Mouse (Mus musculus): ENCODE results near the gene Fam118a. TPM values are rescaled to one million over a fixed set of nuclear protein-coding genes. Genes with fewer than 3 reads are reported as not detected.
A peak's percentile ranks its signal among the peaks of the same experiment; 100 is the strongest.
"Not testable (repeated sequence)": the region's sequence is repeated elsewhere in the genome, so short reads cannot be mapped to it uniquely, and the experiment has no call there.

Fam118a gene
- 16.8 and 30.6 TPM in 2 replicates for polyA plus RNA-seq (2012; rRNA removed)

- not testable (repeated sequence) for DNase-seq (ENCODE audit: low read depth, low spot score)
- WGBS = 23% methylated on average over 1 of the region's 1 CpGs
Observed at GRCm38 (mm10) chr15:85028648-85029047, at the start of gene Fam118a. TSS of gene Fam118a (plus strand) at chr15:85028948.

GRCm38 (mm10) chr15:84981609-84982313, 47.0 kb upstream of the Fam118a start:
- 61% methylated on average over 9 of the region's 9 CpGs for WGBS
- DNase-seq (ENCODE audit: low read depth, low spot score) = no peak

GRCm38 (mm10) chr15:84982888-84983287, 45.9 kb upstream of the Fam118a start:
- WGBS = 51% methylated on average over 3 of the region's 3 CpGs
- no peak for DNase-seq (ENCODE audit: low read depth, low spot score)

GRCm38 (mm10) chr15:84983721-84984120, 45.0 kb upstream of the Fam118a start:
- WGBS = 67% methylated on average over 7 of the region's 7 CpGs
- no peak for DNase-seq (ENCODE audit: low read depth, low spot score)

- WGBS = 80% methylated on average over 12 of the region's 12 CpGs
- DNase-seq (ENCODE audit: low read depth, low spot score) = no peak
Observed at GRCm38 (mm10) chr15:84985516-84986160, 43.1 kb upstream of the Fam118a start.

GRCm38 (mm10) chr15:84986171-84987019, 42.4 kb upstream of the Fam118a start:
- WGBS = 55% methylated on average over 4 of the region's 4 CpGs
- DNase-seq (ENCODE audit: low read depth, low spot score) = no peak

GRCm38 (mm10) chr15:84987020-84987815, 41.5 kb upstream of the Fam118a start:
- no peak for DNase-seq (ENCODE audit: low read depth, low spot score)
- WGBS = under 1% methylated on average over 51 of the region's 53 CpGs

GRCm38 (mm10) chr15:84987874-84988825, 40.6 kb upstream of the Fam118a start, which contains the start of gene 5031439G07Rik:
TSS of gene 5031439G07Rik (minus strand) at chr15:84988551.
- DNase-seq (ENCODE audit: low read depth, low spot score) = peak; percentile 84
- 1% methylated on average over 54 of the region's 59 CpGs for WGBS

GRCm38 (mm10) chr15:84989098-84989497, 39.6 kb upstream of the Fam118a start:
- no peak for DNase-seq (ENCODE audit: low read depth, low spot score)
- 88% methylated on average over 3 of the region's 3 CpGs for WGBS

- WGBS = 82% methylated on average over 7 of the region's 7 CpGs
- no peak for DNase-seq (ENCODE audit: low read depth, low spot score)
Observed at GRCm38 (mm10) chr15:84989771-84990170, 39.0 kb upstream of the Fam118a start.

- no peak for DNase-seq (ENCODE audit: low read depth, low spot score)
- 49% methylated on average over 6 of the region's 6 CpGs for WGBS
Observed at GRCm38 (mm10) chr15:84994498-84994897, 34.2 kb upstream of the Fam118a start.

- WGBS = 43% methylated on average over 6 of the region's 6 CpGs
- no peak for DNase-seq (ENCODE audit: low read depth, low spot score)
Observed at GRCm38 (mm10) chr15:84995041-84995440, 33.7 kb upstream of the Fam118a start.

- 3% methylated on average over 1 of the region's 1 CpGs for WGBS
- DNase-seq (ENCODE audit: low read depth, low spot score) = peak; percentile 29
Observed at GRCm38 (mm10) chr15:84995967-84996366, 32.8 kb upstream of the Fam118a start.

- no peak for DNase-seq (ENCODE audit: low read depth, low spot score)
- 58% methylated on average over 14 of the region's 14 CpGs for WGBS
Observed at GRCm38 (mm10) chr15:84997768-84998454, 30.8 kb upstream of the Fam118a start.

GRCm38 (mm10) chr15:84999911-85000310, 28.8 kb upstream of the Fam118a start:
- WGBS = 80% methylated on average over 7 of the region's 7 CpGs
- DNase-seq (ENCODE audit: low read depth, low spot score) = no peak

GRCm38 (mm10) chr15:85000984-85001982, 27.5 kb upstream of the Fam118a start:
- DNase-seq (ENCODE audit: low read depth, low spot score) = peak; percentile 57
- 18% methylated on average over 29 of the region's 29 CpGs for WGBS

- DNase-seq (ENCODE audit: low read depth, low spot score) = no peak
- 91% methylated on average over 8 of the region's 8 CpGs for WGBS
Observed at GRCm38 (mm10) chr15:85009666-85010065, 19.1 kb upstream of the Fam118a start.
